Mouse (Mus musculus): ENCODE results near the gene Eral1.

GRCm38 (mm10) chr11:78114676-78115366, 34.6 kb upstream of the Eral1 start:
- TF ChIP-seq CTCF (IDR thresholded peaks at IDR 0.05; ENCODE audit: borderline replicate concordance, insufficient read depth, low read length) (no peak), POLR2A (IDR thresholded peaks at IDR 0.05; ENCODE audit: low read depth, low read length) (no peak; the same call in none of the 2 replicates)

Data from embryonic fibroblast, embryonic 13.5 days (primary cell).